Mouse (Mus musculus) erythroblast, adult 5-6 weeks (primary cell): Measurements from ENCODE around the gene Ywhah. TPM values are rescaled to one million over a fixed set of nuclear protein-coding genes. Genes with fewer than 3 reads are reported as not detected.

Experiments used
- ATAC-seq: replicated peaks from 2 replicates; pipeline ENCODE4 v1.8.0; 2016; ENCODE audit warnings: moderate number of reproducible peaks, mild to moderate bottlenecking, moderate TSS enrichment, inconsistent platforms; ENCODE audit not compliant: poor library complexity, low FRiP score, severe bottlenecking
- total RNA-seq, 2 experiments: library from RNA; stranded (forward) in 1 of 2; stranded (reverse) in 1 of 2; fragments of 150-400 nt in 1 of 2; fragments of 200-764, 138-1000 nt in 1 of 2; gene quantifications; 2 replicates each; pipeline versions ENCODE4 v1.2.3 to v1.2.4; 2015 to 2017; ENCODE audit warnings: low replicate concordance in 2 of 2

The Ywhah gene
- total RNA-seq (2015; ENCODE audit: low replicate concordance) = 91.3 and 122 TPM in 2 replicates
- total RNA-seq (2017; ENCODE audit: low replicate concordance) = 74.4 and 102 TPM in 2 replicates

DNA sequence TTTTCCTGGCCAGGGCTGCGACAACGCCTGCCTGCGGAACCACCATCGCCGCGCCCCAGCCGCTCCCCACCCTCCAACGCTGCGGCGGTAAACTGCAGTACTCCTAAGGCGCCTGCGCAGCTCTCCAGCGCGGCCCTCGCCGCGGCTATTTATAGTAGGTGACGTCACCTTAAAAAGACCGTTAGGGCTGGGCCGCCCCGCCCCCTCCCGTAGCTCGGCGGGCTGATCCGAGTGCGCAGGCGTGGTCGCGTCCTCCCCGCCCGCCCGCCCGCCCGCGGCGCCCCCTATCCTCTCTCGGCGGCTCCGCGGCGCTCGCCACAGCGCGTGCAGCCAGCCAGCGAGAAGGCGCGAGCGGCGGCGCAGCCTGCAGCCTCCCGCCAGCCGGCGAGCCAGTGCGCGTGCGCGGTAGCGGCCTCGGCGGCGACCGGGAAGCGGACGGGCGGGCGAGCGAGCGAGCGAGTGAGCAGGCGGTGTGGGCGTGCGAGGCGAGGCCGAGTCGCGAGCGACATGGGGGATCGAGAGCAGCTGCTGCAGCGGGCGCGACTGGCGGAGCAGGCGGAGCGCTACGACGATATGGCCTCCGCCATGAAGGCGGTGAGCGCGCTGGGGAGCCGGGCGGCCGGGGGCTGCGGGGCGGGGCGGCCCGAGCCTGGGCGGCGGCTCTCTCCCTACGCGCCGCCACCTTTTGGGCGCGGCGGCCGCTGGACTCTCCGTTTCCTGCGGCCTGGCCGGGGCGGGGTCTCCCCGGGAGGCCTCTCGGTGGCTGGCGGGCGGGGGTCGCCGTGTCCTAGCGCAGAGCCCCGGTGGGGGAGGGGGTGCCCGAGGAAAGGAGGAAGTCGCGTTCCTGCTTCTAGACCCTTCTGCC lies at the start of gene Ywhah:
Ywhah (plus strand) TSS at position 256 of the 865 bp plus-strand sequence.
- peak; percentile 92 for ATAC-seq

DNA sequence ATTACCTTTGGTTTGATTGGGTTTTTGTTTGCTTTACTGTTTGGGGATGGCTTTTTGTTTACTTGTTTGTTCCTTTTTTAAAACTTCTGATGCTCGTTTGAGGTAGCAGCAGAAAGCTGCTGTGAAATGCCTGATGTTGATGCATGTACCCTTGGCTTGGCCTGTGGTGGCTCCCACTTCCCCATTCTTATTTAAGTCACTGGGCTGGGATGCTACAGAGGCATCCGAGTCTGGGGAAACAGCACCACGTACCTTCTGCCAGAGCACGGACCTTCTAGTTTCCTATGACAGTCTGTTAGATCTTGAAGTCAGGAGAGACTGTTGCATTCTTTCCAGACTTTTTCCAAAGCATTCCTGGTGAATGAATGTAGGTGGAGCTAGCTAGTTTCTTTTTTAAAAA lies 42.1 kb upstream of the Ywhah start:
- no peak for ATAC-seq

DNA sequence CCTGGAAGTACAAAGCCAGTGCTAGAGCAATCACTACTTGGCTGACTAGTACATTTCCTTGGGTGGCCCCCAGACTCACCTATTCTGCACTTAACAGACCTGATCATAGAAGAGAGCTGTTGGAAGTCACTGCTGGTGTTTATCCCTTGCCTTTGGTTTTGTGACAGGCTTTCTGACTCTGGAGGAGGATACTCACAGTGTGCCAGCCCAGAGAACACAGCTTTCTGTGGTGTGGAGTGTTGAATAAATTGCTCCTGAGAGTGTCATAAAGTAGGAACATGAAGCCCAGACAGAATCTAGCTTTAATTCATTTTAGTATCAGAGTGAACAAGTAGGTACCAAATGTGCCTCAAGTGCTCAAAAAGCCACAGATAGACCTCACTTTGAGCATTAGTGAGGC lies 41.4 kb upstream of the Ywhah start:
- no peak for ATAC-seq

DNA sequence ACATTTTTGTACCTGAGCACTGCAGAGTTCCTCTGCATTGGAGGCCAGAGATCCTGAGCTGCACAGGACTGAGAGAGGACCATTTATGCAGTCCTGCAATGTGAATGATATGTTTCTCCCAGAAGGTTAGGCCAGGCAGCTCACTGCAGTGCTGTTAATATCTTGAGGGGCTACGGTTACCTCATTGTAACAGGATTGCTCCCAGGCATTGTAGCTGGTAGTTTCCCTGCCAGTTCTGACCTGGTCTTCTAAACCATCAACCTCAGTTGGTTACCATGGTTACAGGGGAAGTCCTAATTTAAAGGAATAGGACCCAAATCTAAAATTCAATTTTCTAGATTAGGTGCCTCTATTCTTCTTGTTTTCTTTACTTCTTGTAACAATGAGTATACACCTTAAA lies 33.2 kb upstream of the Ywhah start:
- no peak for ATAC-seq

DNA sequence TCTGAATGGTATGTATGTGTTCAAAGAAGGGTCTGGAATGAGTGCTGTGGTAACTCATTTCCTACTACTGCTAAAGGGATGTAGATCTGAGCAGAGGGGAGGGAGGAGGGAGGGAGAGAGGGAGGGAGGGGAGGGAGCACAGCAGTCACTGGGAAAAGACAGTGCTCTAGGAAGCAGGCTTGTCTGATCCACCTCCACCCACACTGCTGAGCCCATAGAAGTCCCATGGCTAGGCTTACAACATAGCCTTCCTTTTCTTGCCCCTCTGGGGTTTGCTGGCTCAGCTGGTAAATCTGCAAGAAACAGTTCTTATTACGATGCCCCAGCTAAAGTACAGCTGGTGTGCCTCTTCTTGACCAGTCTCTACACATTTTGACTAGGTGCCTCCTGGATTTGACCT lies 30.7 kb upstream of the Ywhah start:
- no peak for ATAC-seq

DNA sequence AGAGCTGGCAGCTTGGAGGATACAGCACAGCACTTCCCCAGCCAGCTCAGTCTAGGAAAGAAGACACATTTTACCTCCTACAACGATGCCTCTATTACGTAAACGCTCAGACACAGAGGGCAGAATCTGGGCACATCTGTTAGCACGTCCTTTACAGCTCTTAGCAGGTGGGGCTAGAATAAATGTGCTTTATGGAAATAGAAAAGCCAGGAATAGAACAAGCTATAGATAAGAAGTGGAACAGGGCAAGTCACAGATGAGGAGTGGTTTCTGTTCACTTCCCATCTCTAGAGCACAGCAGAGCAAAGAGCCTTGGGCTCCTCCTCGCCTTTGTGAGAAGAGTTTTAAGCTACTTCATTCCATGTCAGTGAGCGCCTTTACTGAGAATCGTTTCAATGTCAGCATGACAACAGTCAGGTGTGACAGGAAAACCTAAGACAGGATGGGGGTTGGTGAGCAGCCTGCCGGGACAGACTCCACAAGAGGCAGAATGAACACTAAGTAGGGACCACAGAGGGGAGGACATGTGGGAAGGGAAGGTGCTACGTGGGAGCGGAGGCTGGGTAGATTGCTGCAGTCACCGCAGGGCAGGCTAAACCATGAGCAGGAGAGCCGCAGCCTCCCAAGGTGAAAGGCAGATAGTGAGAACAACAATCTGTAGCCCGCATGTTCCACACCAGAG lies 28.5 kb upstream of the Ywhah start:
- ATAC-seq = no peak

DNA sequence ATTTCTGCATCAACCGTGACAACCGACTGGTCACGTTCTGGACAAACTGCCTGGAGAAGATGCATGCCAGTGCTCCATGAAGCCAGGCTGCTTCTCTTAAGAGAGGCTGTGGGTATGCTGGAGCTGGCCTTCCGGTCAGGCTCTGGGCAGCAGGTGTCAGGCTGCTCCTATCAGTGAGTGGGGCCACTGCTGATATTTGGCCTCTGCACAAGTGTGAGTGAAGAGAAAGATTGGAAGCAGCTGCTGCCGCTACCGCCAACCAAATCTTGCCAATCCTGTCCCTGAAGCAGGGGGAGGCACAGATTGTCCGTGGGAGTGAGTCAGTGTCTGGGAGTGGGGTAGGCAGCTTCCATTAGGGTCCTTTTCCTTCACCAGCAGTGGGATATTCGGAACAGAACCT lies 27.5 kb upstream of the Ywhah start:
- ATAC-seq = no peak

DNA sequence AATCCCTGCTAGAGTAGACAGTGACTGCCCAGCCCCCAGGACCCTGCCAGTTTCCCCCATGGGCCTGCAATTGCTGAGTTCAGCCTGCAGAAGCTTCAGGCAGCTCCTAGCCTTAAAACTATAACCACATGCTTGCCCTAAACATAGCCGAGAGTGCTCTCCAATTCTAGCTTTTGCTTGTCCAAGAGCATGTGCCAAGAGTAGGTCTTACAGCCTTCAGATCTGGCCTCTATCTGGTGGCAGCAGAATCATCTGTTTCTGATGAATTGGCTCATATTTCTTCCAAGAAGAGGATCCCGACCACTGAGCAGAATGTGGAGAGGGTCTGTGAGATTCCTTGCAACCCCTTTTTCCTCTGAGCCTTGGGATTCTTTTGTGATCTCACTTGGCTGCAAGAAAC lies 24.1 kb upstream of the Ywhah start:
- ATAC-seq = no peak

DNA sequence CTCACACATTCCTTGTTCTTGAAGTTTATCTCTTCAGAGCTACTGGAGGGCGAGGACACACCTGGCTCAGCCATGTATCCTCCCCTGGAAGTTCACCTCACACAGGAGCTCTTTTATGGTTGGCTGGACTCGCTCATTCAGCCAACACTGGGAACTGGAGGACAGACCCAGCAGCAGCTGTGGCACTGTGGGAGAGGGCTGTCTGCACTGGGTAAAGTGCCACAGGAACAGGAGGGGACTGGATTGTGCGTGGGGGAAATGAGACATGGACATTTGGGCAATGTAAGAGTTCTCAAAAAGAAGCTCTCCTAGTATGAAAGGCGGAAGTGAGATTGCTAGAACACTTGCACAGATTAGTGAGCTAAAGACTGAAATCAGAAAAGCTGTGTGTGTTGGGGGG lies 22.9 kb upstream of the Ywhah start:
- ATAC-seq = no peak

DNA sequence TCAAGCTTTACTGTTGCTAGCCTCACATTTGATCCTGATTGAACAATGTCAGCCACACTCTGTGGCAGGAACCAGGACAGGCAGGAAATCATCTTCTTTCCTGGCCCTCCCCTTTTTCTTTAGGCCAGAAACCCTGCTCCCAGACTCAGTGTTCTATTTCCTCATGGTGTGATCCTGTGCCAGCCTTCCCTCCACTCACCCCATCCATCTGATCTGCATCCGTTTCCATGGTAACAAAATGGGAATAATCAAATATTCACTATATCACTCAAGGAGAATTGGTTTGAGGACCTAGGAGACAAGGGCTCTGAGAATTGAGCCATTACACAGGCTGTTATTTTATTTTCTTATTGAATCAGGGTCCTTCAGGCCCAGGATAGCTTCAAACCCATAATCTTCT lies 22.1 kb upstream of the Ywhah start:
- ATAC-seq = no peak

DNA sequence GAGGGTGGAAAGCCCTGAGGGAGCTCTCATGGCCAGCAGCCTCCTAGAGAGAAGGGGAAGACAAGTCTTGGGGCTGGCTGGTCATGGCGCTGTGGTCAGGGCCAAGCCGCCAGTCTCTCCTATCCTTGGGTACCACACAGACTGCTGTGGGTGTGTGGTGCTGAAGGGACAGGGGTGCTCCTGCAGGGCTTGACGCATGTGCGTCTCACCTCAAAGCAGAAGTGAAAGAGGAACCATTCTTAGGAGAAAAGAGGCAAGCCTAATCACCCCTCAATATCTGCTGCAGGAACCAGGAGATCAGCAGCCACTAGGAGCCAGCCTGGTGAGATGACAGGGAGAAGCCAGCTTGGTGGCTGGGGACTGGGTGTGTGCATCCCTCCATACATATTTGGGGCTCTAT lies 20.9 kb upstream of the Ywhah start:
- ATAC-seq = no peak

DNA sequence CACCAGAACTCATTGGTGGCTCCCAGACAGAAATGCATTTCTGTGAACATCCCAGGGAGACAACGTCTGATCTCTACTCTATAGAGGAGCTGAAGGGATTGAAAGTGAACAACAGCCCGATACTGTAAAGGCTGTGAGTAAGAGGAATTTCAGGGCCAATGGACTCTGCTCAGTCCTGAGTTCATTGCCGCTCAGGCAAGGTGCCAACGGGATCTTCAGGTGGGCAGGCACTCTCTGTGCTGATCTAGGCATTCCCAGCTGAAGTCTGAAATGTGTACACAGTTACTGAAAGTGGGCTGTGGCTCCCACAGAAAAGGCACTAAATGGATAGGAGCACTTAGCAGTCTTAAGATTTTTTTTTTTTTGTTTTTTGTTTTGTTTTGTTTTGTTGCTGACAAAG lies 19.8 kb upstream of the Ywhah start:
- ATAC-seq = no peak

DNA sequence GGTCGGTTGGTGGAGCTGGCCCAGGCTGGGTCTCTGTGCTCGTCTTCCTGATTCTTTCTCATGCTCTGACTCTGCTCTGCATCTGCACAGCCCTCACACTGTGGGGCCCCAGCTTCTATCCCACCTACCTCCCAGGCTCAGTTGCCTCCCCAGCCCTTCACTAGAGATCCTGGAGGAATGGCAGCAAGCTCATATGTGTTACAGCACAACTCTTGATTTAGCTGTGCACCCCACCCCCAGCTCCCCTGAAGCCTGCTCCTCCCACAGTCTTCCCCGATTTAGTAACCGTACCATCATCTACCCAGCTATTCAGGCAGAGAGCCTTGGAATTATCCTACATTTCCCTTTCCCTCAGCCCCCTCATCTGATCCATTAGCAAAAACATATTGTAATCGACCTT lies 17.5 kb upstream of the Ywhah start:
- ATAC-seq = no peak

DNA sequence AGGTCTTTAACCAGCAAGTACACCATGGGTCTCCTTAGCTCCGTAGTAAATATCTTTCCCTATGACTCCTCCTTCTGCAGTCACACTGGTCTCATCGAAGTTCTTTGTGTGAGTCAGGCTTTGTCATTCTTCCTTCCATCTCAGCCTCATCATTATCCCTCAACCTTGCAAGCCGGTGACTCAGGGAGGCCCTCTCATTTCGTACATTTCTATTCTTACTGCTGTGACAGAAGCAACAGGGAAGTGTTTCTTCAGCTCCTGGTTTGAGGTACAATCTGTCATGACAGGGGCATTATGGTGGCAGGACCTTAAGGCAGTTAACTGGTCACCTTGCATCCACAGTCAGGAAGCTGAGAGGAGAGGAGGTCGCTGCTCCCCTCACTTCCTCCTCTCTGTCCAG lies 15.8 kb upstream of the Ywhah start:
- no peak for ATAC-seq

DNA sequence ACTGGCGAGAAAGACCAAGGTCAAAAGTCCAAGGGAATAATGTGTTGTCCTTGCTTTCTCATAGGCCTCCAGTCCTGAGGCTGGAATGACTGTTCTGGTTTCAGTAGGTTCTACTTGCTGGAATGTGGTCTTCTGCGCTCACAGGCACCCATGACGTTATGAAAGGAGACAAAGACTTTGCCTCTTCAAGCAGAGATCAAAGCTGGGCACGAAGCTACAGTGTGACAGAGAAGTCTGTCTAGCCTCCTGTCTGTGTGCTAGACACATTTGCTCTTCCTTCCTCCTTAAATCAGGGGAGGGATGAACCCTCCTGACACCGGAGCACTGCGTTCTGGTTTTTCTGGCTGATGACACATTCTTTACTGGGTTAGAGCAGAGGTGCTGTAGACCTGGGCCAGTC lies 15.1 kb upstream of the Ywhah start:
- no peak for ATAC-seq

DNA sequence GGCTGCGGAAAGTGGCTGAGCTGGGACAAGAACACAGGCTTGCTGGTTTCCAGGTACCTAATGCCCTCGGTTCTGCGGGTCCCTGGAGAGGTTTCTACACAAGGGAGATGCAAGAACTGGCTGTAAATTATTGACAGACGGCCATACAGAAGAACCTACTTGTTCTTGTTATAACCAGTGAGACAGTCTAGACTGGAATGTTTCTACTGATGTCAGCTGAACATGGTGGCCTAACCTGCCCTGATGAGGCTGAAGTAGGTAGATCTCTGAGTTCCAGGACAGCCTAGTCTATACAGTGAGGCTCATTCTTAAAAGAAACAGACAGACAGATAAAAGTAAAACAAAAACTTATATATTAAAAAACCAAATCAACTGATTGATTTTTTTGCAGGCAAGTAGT lies 14.5 kb upstream of the Ywhah start:
- ATAC-seq = no peak

DNA sequence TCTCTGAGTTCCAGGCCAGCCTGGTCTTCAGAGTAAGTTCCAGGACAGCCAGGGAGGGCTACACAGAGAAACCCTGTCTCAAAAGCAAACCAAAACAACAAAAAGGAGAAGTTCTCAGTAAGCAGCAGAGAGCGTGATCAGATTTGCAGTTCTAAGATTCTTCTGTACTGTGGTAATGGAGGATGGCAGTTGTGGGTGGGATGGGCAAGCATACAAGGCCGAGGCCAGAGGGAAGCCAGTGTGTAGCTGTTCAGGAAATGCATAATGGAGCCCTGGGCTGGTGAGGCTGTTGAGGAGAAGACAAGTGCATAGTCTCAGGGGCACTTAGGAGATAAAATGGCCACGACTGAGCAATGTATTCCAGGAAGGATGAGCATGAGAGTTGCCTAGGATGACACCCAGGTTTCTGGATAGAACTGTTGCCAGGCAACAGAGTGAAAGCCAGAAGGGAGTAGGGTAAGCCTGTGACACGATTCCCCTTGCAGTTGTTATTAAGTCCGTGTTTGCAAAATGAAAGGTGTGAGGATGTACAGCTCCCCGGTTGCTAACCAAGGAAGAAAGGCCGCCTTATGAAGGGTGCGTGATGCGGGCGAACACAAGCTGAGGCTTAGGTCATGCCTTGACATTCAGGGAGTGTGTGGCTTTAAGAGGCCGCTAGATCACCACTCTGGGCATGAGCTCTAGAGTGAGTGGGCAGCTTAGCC lies 13.0 kb upstream of the Ywhah start:
- ATAC-seq = no peak

DNA sequence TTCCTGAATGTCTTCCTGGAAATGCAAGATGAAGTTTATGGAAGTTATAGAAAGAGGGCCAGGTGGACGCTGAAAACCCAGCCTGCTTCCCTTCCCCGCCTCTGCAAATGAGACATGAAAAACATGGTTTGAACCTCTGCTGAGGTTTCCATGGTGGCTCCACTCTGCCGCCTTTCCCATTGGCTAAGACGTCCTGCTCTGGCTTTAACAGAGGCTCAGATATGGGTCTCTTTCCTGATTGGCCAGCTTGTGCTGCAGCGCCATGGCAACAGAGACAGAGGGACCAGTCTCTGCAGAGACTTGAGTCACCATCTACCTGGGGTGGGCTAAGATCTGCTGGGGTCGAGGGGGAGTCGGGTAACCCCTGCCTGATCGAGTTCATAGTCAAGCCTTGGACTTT lies 11.9 kb upstream of the Ywhah start:
- ATAC-seq = no peak

DNA sequence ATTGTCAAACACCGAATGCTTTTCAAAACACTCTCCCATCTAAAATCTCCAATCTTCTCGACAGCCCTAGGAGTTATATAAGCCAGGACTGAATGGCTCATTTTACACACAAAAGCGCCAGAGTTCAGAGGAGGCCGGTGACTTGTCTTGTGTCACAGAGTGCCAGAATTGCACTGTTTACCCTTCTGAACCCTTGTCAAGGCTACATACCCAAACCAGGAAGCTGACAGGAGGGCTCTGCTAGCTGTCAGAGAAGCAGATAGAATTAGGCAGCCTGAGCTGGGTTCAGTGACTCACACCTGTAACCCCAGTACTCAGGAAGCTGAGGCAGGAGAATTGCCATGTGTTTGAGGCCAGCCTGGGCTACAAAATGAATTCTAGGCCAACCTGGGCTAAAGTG lies 11.2 kb upstream of the Ywhah start:
- ATAC-seq = no peak

DNA sequence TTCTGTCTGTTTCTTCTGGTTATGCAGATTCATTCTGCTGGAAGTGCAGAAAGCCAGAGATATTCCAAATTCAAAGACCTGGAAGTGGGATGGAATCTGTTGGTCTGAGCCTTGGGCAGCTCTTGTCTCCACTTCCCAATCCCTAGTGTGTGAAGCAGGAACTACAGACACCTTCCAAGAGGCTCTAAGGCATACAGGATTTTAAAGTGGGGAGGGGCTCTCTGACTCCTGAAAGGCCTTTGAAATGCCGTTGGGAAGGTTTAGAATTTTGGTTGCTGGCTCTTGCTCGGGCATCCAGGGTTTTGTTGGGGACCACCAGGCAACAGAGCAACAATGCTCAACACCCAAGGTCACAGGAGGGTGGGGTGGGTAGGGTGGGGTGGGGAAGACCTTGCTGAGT lies 9.3 kb upstream of the Ywhah start:
- ATAC-seq = no peak
